Mouse (Mus musculus) adrenal gland (tissue): ENCODE data around the gene Evx2.

Experiments
- intact Hi-C: fragments of 180-260 bp; cut with DNase I; formaldehyde crosslinking; loops from one replicate; pipeline ENCODE4 v1.15.1; 2025
- microRNA-seq, 2 experiments: library from miRNA; unstranded; fragments of <30 nt; microRNA quantifications; one replicate each; pipeline ENCODE4; 2019

The Evx2 gene

DNA sequence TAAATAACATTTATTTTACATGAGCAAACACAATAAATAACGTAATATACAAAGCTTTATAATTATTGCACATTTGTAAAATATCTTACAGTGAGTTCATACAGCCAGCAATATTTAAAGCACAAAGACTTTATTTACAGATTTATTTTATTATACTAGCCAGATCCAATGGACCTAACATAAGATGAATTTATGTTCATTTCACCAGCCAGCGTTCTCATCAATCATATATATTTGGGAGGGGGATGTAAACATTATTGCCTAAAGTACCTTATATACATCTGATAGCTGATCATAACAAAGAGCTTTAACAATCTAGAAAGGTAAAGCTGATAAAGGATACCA, 6.4 kb downstream of the Evx2 start:
- intact Hi-C loops, result loop anchor here (10.0 kb wide), 1 partner anchor 1378 kb away; the partner anchor contains the start of gene Sp9

DNA sequence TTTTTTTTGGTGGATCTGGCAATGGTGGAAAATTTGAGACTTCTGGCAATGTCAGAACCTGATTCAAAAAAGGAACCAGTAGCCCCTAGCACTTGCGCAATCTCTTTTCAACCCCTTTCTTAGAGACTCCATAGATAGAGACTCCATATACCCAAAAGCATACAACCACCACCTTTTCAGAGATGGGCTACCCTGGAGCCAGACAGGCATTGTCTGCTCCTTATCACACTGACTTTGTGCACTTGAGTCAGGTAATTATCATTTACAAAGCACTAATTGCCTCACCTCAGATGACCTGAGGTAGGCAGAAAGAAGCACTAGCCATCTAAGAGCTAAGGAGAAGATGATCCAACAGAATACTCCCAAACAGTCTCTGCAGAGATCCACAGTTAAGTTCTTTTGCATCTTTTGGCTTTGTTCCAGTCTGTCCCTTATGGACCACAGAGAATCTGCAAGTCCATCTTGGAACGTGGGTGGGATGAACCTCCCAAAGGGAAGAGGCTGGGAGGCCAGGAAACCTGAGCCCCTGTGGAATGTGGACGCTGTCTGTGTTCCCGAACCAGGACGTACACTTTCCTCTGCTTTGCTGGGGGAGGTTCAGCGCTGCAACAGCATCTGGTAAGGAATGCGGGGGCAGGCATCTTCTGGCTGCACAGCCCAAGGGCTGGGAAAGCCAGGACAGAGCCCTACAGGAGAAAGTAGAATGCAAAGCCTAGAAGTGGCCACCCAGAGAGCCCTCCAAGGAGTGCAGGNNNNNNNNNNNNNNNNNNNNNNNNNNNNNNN, 12.1 kb downstream of the Evx2 start:
- intact Hi-C loops, result no loop called here

DNA sequence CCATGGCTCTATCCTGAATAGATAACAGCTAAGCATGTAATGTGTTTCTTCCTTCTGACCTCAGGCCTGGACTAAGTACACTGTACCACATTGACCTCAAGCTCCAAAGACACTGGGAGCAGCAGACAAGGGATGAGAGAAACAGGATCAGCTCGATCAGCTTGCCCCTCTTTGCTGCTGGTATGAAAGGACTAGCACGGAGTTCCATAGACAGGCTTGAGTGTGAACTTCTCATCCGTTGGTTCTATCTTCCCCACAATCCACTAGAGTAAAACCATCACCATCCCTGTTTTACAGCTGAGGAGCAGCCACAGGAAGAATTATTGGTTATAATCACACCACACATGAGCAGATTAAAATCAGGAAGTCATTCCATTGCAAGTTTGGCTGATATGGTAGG, 13.7 kb downstream of the Evx2 start:
- intact Hi-C loops, result no loop called here

DNA sequence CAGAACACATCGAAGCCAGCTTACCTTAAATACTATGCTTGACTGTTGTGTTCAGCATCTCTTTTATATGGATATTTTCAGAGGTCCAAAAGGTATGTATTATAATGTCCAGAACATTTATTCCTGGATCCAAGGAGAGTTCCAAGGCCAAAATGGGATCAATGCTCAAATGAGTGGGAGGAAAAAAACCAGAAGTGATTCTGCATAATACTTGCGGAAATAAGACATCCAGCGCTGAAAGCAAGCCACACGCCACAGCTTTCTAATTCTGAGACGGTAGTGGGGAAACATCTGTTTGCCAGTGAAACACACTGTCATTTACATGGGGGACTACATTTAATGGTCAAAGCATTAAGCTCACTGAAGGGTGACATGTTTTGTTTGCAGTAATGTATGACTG, 16.9 kb downstream of the Evx2 start:
- intact Hi-C loops, result no loop called here

DNA sequence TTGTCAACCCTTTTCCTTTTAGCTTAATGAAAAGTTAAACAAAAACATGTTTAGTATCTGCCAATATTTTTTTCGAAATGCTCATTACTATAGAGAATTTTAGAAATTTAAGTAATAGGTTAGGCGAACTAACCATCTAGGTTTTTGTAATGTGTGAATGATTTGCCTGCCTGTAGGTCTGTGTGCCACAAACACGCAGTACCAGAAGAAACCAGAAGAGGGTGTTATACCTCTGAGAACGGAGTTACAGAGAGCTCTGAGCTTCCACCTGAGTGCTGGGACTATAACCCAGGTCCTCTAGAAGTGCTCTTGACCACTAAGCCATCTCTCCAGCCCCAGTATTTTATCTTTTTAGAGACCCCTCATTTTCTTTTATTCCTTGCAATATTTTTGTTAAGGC, 23.9 kb downstream of the Evx2 start:
- intact Hi-C loops, result no loop called here

DNA sequence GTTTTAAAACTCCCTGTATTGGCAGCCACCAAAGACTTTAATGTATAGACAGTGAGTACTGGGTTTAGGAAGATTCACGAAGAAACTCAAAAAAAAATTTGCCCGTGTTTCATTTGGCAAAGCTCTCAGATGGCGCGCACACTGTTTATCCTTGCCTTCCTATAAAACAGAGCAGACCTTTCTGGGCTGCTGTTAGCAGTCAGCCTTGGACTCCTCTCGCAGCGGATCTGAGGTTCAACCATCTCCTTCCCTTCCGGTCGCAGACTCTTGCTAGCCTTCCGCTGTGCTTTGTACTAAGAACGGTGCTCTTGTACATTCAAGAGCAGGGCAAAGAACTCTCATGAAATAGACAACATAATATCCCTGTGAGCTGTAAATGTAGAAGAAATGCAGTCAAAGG, 39.0 kb downstream of the Evx2 start:
- intact Hi-C loops, result no loop called here

DNA sequence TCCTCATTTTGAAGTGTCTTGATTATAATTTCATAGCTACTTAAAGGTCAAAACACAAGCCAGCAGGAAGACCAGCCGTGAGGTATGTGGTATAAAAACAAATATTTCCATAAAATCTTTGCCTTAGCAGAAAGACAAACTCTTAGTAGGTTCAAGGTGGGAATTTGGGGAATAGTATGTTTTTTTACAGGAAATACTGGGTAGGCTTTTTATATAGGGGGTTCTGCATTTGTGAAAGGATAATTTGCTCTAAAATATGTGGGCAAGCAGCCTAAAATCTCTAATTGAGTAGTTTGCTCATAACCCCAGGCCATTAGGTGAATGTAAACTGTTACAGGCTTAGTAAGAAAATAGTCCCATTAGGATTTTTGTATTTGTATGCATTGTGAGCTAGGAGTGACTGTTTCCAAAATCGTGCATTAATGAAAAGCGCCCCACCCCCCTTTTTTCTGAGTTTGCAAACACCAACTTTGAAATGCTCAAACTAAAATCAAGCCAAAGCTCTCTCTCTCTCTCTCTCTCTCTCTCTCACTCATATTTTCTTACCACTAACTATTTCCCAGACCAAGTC, 39.6 kb downstream of the Evx2 start:
- intact Hi-C loops, result no loop called here

DNA sequence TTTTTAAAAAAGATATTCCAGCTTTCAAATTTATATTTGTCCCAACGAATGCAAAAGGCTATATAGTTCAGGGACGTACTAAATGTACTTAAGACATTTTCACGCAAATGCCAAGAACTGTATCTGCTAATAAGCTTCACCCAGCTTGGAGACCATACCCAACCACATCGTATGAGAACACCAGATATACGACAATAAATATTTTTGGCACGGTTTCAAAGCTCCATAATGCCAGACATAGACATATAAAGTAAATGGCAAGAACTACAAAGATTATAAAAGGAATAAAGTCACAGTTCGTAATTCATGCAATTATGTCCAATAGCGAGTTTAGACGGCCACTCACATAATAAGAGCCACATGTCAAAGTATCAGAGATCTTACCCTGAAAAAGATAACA, 41.7 kb downstream of the Evx2 start:
- intact Hi-C loops, result no loop called here

DNA sequence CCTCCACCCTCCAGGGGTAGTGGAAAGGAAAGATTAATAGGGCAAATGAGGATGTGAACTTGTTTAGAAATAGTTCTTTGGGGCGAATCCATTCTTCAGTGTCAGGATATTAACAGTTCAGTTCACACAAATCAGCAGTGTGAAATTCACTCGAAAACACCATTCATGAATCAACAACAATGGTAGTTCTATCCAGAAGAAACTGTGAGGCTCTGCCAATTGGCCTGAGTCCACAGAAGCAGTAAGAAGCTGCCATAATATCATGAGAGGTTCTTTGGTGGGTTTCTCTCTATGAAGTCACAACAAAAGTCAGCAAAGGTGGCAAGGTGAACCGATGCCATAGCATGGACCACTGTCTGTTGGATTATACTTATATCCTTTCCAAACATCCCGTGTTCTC, 48.0 kb downstream of the Evx2 start:
- intact Hi-C loops, result no loop called here

DNA sequence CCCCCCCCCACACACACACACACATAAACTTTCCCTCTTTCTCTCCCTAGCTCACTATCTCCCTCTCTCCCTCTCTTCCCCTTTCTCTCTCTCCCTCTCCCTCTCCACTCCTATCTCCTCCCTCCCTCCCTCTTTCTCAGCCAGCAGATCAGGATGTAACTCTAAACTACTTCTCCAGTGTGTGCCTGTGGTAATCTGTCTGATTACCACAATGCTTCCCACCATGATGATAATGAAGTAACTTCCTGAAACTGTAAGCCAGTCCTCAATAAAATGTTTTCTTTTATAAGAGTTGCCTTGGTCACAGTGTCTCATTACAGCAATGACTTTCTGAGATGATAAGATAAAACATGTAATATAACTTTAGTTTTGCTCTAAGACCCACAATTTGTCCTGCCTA, 50.0 kb downstream of the Evx2 start:
- intact Hi-C loops, result no loop called here

DNA sequence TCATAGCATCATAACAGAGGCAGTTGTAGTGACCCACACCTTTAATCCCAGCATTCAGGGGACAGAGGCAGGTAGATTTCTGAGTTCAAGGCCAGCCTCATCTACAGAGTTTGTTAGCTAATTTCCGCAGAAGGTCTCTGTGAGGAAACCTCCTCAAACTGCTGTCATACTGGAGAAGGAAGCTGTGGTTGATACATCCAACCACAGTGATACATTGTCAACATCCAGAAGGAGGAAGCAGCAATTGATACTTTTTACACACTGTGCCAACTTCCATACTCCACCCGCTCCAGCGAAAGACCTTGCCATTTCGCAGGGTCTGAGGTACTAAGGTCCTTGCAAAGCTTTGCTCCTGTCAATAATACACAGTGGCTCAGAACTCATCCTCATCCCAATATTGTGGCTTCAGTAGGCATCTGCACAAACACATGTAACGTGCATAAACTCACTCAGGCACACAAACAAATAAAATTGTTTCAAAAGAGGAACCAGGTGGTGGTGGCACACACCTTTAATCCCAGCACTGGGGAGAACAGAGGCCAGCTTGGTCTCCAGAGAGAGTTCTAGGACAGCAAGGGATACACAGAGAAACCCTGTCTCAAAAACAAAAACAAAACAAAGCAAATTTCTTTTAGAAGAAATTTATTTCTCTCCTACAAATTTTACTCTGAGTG, 53.1 kb downstream of the Evx2 start:
- intact Hi-C loops, result no loop called here

DNA sequence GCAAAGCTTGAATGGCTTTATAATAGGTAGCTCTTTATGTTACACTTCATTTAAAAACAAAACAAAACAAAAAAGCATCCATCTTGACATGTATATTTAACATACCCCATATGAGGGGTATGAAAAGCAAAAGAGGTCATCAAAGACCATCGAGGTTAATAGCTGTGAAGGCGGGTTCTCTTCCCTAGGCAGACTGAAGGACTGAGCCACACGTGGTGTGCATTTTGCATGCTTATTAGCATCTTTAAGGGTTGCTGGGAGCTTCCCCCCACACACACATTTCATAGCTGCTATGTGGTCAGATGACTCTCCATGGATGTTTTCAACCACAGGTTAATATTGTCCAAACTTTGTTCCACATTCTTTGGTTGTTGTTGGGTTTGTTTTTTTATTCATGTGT, 55.3 kb downstream of the Evx2 start:
- intact Hi-C loops, result no loop called here

Small RNAs within 50 kb of the gene (microRNA-seq; reads per million reads assigned to microRNA genes)
- 0 reads per million in 2 experiments for gene Gm44463
